Mouse (Mus musculus): ENCODE results near the gene Gm9837. TPM values are rescaled to one million over a fixed set of nuclear protein-coding genes. Genes with fewer than 3 reads are reported as not detected.

Gene Gm9837
- polyA plus RNA-seq, 1 experiment from 2014 or later: not detected

DNA sequence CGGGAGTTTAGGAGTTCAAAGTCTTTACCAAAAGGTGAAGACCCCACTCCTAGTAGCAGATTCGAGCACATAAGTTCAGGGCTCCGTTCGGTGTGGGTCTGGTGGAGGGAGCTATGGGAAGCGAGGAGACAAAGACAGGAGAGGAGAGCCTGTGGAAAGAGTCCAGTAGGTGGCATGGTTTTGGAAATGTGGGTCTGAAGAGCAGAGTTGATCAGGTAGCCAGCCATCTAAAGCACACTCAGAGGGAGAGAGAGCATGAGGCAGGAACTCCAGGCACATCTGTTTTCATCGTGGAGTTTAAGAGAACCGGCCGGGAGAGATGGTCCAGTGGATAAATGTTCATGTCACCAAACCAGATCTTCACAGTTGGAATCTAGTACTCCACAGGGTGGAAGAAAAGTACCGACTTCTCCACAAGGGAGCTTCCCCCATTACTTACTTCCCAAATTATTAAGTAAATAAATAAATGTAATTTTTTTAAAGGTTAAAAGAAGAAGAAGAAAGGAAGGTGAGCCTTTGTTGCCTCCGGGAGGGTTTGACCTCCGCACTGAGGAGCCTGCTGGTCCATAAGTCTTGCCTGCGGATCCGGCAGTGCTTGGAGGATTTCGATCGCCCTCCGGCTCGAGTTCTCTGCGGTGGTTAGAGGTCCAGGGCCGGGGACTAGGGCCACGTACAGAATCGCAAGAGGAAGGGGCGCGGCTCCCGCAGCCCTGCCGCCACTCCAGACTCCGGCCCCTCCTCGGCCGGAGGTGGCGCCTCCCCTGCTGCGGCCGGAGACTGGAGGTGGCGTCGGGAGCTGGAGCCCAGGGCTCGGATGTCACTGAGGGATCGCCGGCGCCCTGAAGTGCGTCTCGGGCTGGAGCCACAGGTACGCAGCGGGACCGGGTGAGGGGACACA, 13.6 kb downstream of the Gm9837 start, which contains the start of the genes Gm10447 and Shroom1:
TSS of gene Gm10447 (minus strand) at position 637 of the 898 bp plus-strand sequence.
TSS of gene Shroom1 (plus strand) at position 732 of the 898 bp plus-strand sequence.
- 4% methylated on average over 42 of the region's 42 CpGs for WGBS
- peak within 1 kb of the TSS; percentile 87 for H3K4me2 ChIP-seq (ENCODE audit: low read length)
- H3K27me3 ChIP-seq (replicated peaks; ENCODE audit: control insufficient read depth, insufficient read depth, low read length): peaks cover 15% of the 10 kb centered on the region
- ATAC-seq (replicated peaks; ENCODE audit: low FRiP score, low TSS enrichment, low read depth) (peak; percentile 85), DNase-seq (ENCODE audit: low spot score) (peak; percentile 77)
- H3K27ac ChIP-seq (ENCODE audit: low read depth): no peak within 1 kb of the TSS
- no peaks in the 10 kb centered on the region for H3K36me3 ChIP-seq (ENCODE audit: control insufficient read depth, insufficient read depth, low read length)
- no peaks in the 10 kb centered on the region for H3K4me1 ChIP-seq (replicated peaks; ENCODE audit: control insufficient read depth, insufficient read depth, low read length)
- H3K9ac ChIP-seq (ENCODE audit: low read length): peak within 1 kb of the TSS; percentile 49
- H3K4me3 ChIP-seq (ENCODE audit: low read depth, low read length): peak within 1 kb of the TSS; percentile 56
- H3K9me3 ChIP-seq (ENCODE audit: control insufficient read depth, low read length): no peaks in the 10 kb centered on the region

DNA sequence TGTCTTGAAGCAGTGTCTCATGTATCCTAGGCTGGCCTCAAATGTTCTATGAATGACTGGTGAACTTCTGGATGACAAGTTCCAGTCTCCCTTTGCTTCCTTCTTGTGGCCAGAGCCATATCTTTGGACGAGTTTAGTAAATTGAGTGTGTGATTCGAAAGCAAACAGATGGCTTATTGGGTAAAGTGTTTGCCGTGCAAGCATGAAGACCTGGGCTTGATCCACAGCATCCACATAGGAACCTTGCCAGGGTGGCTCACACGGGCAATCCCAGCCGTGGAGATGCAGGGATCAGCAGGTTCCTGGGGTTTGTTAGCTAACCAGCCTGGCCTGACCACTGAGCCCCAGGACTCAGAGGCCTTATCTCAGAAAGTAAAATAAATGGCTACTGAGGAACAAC, 17.2 kb downstream of the Gm9837 start:
- WGBS: 85% methylated on average over 5 of the region's 5 CpGs
- Histone ChIP-seq H3K9me3 (ENCODE audit: control insufficient read depth, low read length) (no peaks in the 10 kb centered on the region), H3K36me3 (ENCODE audit: control insufficient read depth, insufficient read depth, low read length) (no peaks in the 10 kb centered on the region), H3K4me3 (ENCODE audit: low read depth, low read length) (no peak overlapping the region), H3K27me3 (replicated peaks; ENCODE audit: control insufficient read depth, insufficient read depth, low read length) (peaks cover 7% of the 10 kb centered on the region), H3K9ac (ENCODE audit: low read length) (no peak overlapping the region), H3K4me1 (replicated peaks; ENCODE audit: control insufficient read depth, insufficient read depth, low read length) (no peaks in the 10 kb centered on the region; the same call in 1 of the 2 replicates), H3K27ac (ENCODE audit: low read depth) (no peak overlapping the region), H3K4me2 (ENCODE audit: low read length) (no peak overlapping the region)
- DNase-seq (ENCODE audit: low spot score) (no peak), ATAC-seq (replicated peaks; ENCODE audit: low FRiP score, low TSS enrichment, low read depth) (no peak)

DNA sequence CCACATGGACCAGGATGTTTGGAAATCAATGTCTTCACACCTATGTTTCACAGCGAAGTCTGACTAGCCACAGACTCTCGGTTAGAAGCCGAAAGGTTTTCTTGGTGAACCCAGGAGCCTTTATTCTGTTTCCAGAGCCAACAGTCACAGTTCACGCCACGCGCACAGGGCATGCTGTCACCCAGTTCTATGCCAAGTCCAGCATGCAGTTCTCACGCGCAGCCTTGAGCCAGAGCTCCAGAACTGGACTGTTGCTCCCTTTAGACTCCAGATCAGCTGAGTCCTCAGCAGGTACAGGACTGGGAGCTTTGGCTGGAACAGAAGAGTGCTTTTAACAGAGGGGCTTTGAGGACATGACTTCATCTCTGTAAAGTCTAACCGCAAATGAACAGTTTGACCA, 17.9 kb downstream of the Gm9837 start:
- Histone ChIP-seq H3K4me1 (replicated peaks; ENCODE audit: control insufficient read depth, insufficient read depth, low read length) (no peaks in the 10 kb centered on the region; the same call in 1 of the 2 replicates), H3K4me2 (ENCODE audit: low read length) (no peak overlapping the region), H3K27me3 (replicated peaks; ENCODE audit: control insufficient read depth, insufficient read depth, low read length) (peaks cover under 1% of the 10 kb centered on the region; the same call in 1 of the 2 replicates), H3K36me3 (ENCODE audit: control insufficient read depth, insufficient read depth, low read length) (no peaks in the 10 kb centered on the region), H3K9ac (ENCODE audit: low read length) (no peak overlapping the region), H3K9me3 (ENCODE audit: control insufficient read depth, low read length) (no peaks in the 10 kb centered on the region), H3K27ac (ENCODE audit: low read depth) (no peak overlapping the region), H3K4me3 (ENCODE audit: low read depth, low read length) (no peak overlapping the region)
- ATAC-seq (replicated peaks; ENCODE audit: low FRiP score, low TSS enrichment, low read depth): no peak
- WGBS: 96% methylated on average over 9 of the region's 9 CpGs
- DNase-seq (ENCODE audit: low spot score): no peak

DNA sequence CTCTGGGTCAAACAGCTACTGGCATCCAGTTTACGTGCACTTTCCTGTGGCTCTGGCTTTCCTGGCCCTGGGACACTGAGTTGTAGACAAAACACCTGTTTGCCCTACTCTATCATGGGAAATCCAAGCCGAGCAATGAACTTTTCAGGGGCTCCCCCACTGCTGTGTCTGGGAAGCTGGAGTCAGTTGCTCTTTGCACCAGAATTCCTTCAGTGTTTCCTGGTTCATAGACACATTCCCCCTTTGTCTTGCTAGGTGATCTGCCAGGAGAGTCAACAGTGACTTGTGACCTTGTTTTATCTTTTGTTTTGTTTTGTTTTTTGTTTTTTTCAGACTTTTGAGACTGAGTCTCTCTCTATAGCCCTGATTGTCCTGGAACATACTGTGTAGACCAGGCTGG, 18.9 kb downstream of the Gm9837 start:
- no peak for DNase-seq (ENCODE audit: low spot score)
- Histone ChIP-seq H3K9ac (ENCODE audit: low read length) (no peak overlapping the region), H3K36me3 (ENCODE audit: control insufficient read depth, insufficient read depth, low read length) (no peaks in the 10 kb centered on the region), H3K9me3 (ENCODE audit: control insufficient read depth, low read length) (no peaks in the 10 kb centered on the region), H3K4me1 (replicated peaks; ENCODE audit: control insufficient read depth, insufficient read depth, low read length) (no peaks in the 10 kb centered on the region; the same call in 1 of the 2 replicates), H3K4me3 (ENCODE audit: low read depth, low read length) (no peak overlapping the region), H3K27me3 (replicated peaks; ENCODE audit: control insufficient read depth, insufficient read depth, low read length) (no peaks in the 10 kb centered on the region), H3K4me2 (ENCODE audit: low read length) (no peak overlapping the region), H3K27ac (ENCODE audit: low read depth) (no peak overlapping the region)
- no peak for ATAC-seq (replicated peaks; ENCODE audit: low FRiP score, low TSS enrichment, low read depth)
- WGBS: 52% methylated on average over 2 of the region's 2 CpGs

DNA sequence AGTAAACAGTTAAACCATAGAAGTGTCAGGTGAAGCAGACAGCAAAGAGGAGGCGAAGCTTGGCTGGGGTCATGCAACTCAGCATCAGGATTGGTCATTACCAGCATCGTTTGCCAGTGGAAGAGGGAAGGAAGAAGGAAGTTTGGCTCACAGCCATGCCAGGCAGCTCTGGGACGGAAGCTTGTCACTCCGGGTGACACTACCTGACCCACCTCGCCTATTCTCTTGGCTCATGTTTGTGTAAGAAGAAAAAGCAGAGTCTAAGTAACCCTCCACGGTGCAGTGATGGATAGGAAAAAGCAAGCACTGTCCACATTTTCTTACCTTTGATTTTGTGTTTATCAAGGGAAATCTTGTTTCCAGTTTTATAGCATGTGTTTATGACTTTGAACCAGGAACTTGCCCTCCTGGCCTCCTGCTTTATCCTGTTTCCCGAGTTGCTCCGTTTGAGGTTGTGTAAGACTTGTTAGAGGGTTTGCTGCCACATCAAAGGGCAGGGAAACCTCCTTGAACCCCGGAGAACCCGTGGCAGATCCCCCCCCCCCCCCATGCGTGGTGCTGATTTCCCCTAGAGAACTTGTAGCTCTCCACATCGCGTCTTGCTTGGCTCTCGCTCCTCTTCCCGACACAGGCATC, 20.1 kb downstream of the Gm9837 start:
- no peaks in the 10 kb centered on the region for H3K36me3 ChIP-seq (ENCODE audit: control insufficient read depth, insufficient read depth, low read length)

DNA sequence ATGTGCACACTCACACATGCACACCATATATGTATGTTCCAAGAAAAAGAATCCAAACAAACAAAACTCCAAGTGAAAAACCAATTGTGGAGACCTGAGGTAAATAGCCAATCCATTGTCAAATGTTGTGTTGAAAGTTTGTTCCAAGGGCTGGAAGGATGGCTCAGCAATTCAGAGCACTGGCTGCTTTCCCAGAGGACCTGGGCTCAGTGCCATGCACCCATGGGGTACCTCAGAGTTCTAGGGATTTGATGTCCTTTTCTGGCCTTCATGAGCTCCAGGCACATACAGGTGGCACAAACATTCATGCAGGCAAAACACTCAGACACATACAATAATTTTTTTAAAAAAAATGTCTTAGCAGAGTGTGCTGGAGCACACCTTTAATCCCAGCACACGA, 21.8 kb downstream of the Gm9837 start:
- DNase-seq (ENCODE audit: low spot score): no peak
- H3K4me1 ChIP-seq (replicated peaks; ENCODE audit: control insufficient read depth, insufficient read depth, low read length): no peaks in the 10 kb centered on the region; the same call in 1 of the 2 replicates
- H3K27ac ChIP-seq (ENCODE audit: low read depth): no peak overlapping the region
- no peak overlapping the region for H3K9ac ChIP-seq (ENCODE audit: low read length)
- H3K9me3 ChIP-seq (ENCODE audit: control insufficient read depth, low read length): no peaks in the 10 kb centered on the region
- H3K27me3 ChIP-seq (replicated peaks; ENCODE audit: control insufficient read depth, insufficient read depth, low read length): no peaks in the 10 kb centered on the region
- no peak for ATAC-seq (replicated peaks; ENCODE audit: low FRiP score, low TSS enrichment, low read depth)
- H3K36me3 ChIP-seq (ENCODE audit: control insufficient read depth, insufficient read depth, low read length): no peaks in the 10 kb centered on the region
- 94% methylated on average over 1 of the region's 1 CpGs for WGBS
- no peak overlapping the region for H3K4me2 ChIP-seq (ENCODE audit: low read length)
- no peak overlapping the region for H3K4me3 ChIP-seq (ENCODE audit: low read depth, low read length)

More for the DNA sequence above, 20.1 kb downstream of the Gm9837 start:
- DNase-seq (ENCODE audit: low spot score) (no peak), ATAC-seq (replicated peaks; ENCODE audit: low FRiP score, low TSS enrichment, low read depth) (peak; percentile 38; the same call in 1 of the 2 replicates)
- H3K9ac ChIP-seq (ENCODE audit: low read length): no peak overlapping the region
- WGBS: 41% methylated on average over 15 of the region's 15 CpGs
- H3K4me1 ChIP-seq (replicated peaks; ENCODE audit: control insufficient read depth, insufficient read depth, low read length): no peaks in the 10 kb centered on the region; the same call in 1 of the 2 replicates
- no peaks in the 10 kb centered on the region for H3K27me3 ChIP-seq (replicated peaks; ENCODE audit: control insufficient read depth, insufficient read depth, low read length)
- H3K4me2 ChIP-seq (ENCODE audit: low read length): peak overlapping the region; percentile 11; the same call in 1 of the 2 replicates
- H3K9me3 ChIP-seq (ENCODE audit: control insufficient read depth, low read length): no peaks in the 10 kb centered on the region
- H3K27ac ChIP-seq (ENCODE audit: low read depth): 0 out of 2 replicates have a peak overlapping the region, but pooled peaks have one; percentile 16
- no peak overlapping the region for H3K4me3 ChIP-seq (ENCODE audit: low read depth, low read length)

DNA sequence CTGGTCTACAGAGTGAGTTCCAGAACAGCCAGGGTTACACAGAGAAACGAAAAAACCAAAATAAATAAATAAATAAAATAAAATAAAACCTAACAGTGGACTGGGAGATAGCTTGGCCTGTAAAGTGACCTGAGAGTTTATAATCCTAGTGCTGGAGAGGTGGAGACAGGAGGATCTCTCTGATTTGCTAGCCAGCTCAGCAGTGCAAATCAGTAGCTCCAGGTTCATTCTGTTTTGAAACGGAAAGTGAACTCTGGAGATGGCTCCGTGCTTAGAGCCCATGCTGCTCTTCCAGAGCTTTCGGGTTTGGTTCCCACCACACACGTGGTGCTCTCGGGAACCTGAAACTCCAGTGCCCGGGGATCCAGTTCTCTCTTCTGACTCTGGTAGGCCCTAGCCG, 22.3 kb downstream of the Gm9837 start:
- Histone ChIP-seq H3K36me3 (ENCODE audit: control insufficient read depth, insufficient read depth, low read length) (no peaks in the 10 kb centered on the region), H3K4me2 (ENCODE audit: low read length) (no peak overlapping the region), H3K9ac (ENCODE audit: low read length) (no peak overlapping the region), H3K4me3 (ENCODE audit: low read depth, low read length) (no peak overlapping the region), H3K27ac (ENCODE audit: low read depth) (no peak overlapping the region), H3K9me3 (ENCODE audit: control insufficient read depth, low read length) (no peaks in the 10 kb centered on the region), H3K27me3 (replicated peaks; ENCODE audit: control insufficient read depth, insufficient read depth, low read length) (no peaks in the 10 kb centered on the region), H3K4me1 (replicated peaks; ENCODE audit: control insufficient read depth, insufficient read depth, low read length) (no peaks in the 10 kb centered on the region; the same call in 1 of the 2 replicates)
- WGBS: 90% methylated on average over 8 of the region's 8 CpGs
- DNase-seq (ENCODE audit: low spot score) (no peak), ATAC-seq (replicated peaks; ENCODE audit: low FRiP score, low TSS enrichment, low read depth) (no peak)

DNA sequence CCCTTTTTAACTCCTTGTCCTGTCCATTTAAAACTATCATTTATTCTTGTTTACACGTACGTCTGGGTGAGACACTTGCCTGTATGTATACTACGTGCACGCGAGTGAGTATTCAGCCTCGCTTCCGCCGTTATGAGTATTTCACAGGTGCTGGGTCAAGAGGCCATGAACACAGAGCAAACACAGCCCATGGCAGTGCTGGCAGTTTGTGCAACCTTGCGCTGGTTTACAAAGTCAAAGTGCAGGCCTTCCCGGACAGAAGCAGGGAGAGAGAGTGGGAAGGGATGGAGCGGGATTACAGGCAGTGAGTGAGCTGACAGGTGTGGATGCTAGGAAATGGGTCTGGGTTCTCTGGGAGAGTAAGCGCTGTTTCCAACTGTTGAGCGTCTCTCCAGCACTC, 24.1 kb downstream of the Gm9837 start:
- 64% methylated on average over 13 of the region's 13 CpGs for WGBS
- ATAC-seq (replicated peaks; ENCODE audit: low FRiP score, low TSS enrichment, low read depth): no peak

More for the DNA sequence above, 24.1 kb downstream of the Gm9837 start:
- H3K9me3 ChIP-seq (ENCODE audit: control insufficient read depth, low read length): no peaks in the 10 kb centered on the region
- no peak overlapping the region for H3K27ac ChIP-seq (ENCODE audit: low read depth)
- H3K36me3 ChIP-seq (ENCODE audit: control insufficient read depth, insufficient read depth, low read length): no peaks in the 10 kb centered on the region
- no peak overlapping the region for H3K4me2 ChIP-seq (ENCODE audit: low read length)
- H3K4me1 ChIP-seq (replicated peaks; ENCODE audit: control insufficient read depth, insufficient read depth, low read length): no peaks in the 10 kb centered on the region; the same call in 1 of the 2 replicates
- no peak overlapping the region for H3K4me3 ChIP-seq (ENCODE audit: low read depth, low read length)
- no peak for DNase-seq (ENCODE audit: low spot score)
- H3K9ac ChIP-seq (ENCODE audit: low read length): no peak overlapping the region
- no peaks in the 10 kb centered on the region for H3K27me3 ChIP-seq (replicated peaks; ENCODE audit: control insufficient read depth, insufficient read depth, low read length)
